Mouse (Mus musculus) kidney, embryonic 14.5 days (tissue): ENCODE measurements around the gene Lrrc74b. TPM values are rescaled to one million over a fixed set of nuclear protein-coding genes. Genes with fewer than 3 reads are reported as not detected.
"Not testable (repeated sequence)": the region's sequence is repeated elsewhere in the genome, so short reads cannot be mapped to it uniquely, and the experiment has no call there.

Experiments used
- ATAC-seq: fragments of 200-750 bp; cut with Nextera tagmentation; 2 replicates; pipeline ENCODE4 v1.8.0; 2017; ENCODE audit warnings: moderate number of reproducible peaks, mild to moderate bottlenecking, moderate TSS enrichment, moderate library complexity; ENCODE audit not compliant: low FRiP score, low TSS enrichment
- H3K27ac ChIP-seq: fragments of 300-500 bp; sonication (generic); 2 replicates; pipeline ENCODE4 v1.5.1; 2014; ENCODE audit warnings: low read depth, mild to moderate bottlenecking, low read length, moderate library complexity, mixed read lengths
- H3K27me3 ChIP-seq: fragments of 300-500 bp; sonication (generic); 2 replicates; pipeline ENCODE4 v1.6.1; 2014; ENCODE audit warnings: mild to moderate bottlenecking, low read length; ENCODE audit not compliant: control insufficient read depth, insufficient read depth
- H3K36me3 ChIP-seq: fragments of 300-500 bp; sonication (generic); 2 replicates; pipeline ENCODE4 v1.6.1; 2014; ENCODE audit warnings: low read length, mixed read lengths; ENCODE audit not compliant: control insufficient read depth, insufficient read depth
- H3K4me1 ChIP-seq: fragments of 300-500 bp; sonication (generic); 2 replicates; pipeline ENCODE4 v1.6.1; 2014; ENCODE audit warnings: low read length, mixed read lengths; ENCODE audit not compliant: control insufficient read depth, insufficient read depth
- H3K4me2 ChIP-seq: fragments of 300-500 bp; sonication (generic); replicated peaks from 2 replicates; pipeline ENCODE4 v1.6.1; 2014; ENCODE audit warnings: low read depth, mild to moderate bottlenecking, low read length
- H3K4me3 ChIP-seq: fragments of 300-500 bp; sonication (generic); 2 replicates; pipeline ENCODE4 v1.5.1; 2014; ENCODE audit warnings: mild to moderate bottlenecking, low read length
- H3K9ac ChIP-seq: fragments of 300-500 bp; sonication (generic); 2 replicates; pipeline ENCODE4 v1.6.1; 2014; ENCODE audit warnings: low read depth, mild to moderate bottlenecking, low read length, moderate library complexity
- H3K9me3 ChIP-seq: fragments of 300-500 bp; sonication (generic); 2 replicates; pipeline ENCODE4 v1.6.1; 2016; ENCODE audit warnings: low read length; ENCODE audit not compliant: control insufficient read depth
- WGBS: fragments of 180-500 bp; shearing (Covaris S2); extraction: QIAGEN DNeasy Blood & Tissue Kit; methylation state at CpG from one replicate; pipeline ENCODE4 v1.1.7; 2014; 5-methylcytosine and 5-hydroxymethylcytosine counted together
- polyA plus RNA-seq: library from polyadenylated mRNA; unstranded; fragments of >200 nt; fragmentation: Nextera tagmentation; extraction: Ambion mirVana; gene quantifications from 2 replicates; pipeline ENCODE4 v1.2.1, GENCODE M21; 2014

Gene Lrrc74b
- polyA plus RNA-seq, 1 experiment from 2014 or later: 0.12 TPM

GRCm38 (mm10) chr16:17557947-17558480 lies 3.0 kb downstream of the Lrrc74b start:
- Histone ChIP-seq H3K4me2 (no peak overlapping the region), H3K27ac (no peak overlapping the region; the same call in 1 of the 2 replicates), H3K9ac (no peak overlapping the region), H3K9me3 (no peaks in the 10 kb centered on the region), H3K36me3 (no peaks in the 10 kb centered on the region), H3K27me3 (no peaks in the 10 kb centered on the region; the same call in 1 of the 2 replicates), H3K4me1 (peaks cover 19% of the 10 kb centered on the region), H3K4me3 (no peak overlapping the region)
- ATAC-seq: peak; percentile 5; the same call in 1 of the 2 replicates
- WGBS: 0% methylated on average over 5 of the region's 5 CpGs

GRCm38 (mm10) chr16:17556907-17557306 lies 4.1 kb downstream of the Lrrc74b start:
- peaks cover 19% of the 10 kb centered on the region for H3K4me1 ChIP-seq
- no peaks in the 10 kb centered on the region for H3K36me3 ChIP-seq
- no peaks in the 10 kb centered on the region for H3K9me3 ChIP-seq
- WGBS: 58% methylated on average over 4 of the region's 4 CpGs
- no peak overlapping the region for H3K27ac ChIP-seq
- H3K9ac ChIP-seq: no peak overlapping the region
- H3K4me3 ChIP-seq: no peak overlapping the region
- H3K4me2 ChIP-seq: no peak overlapping the region
- no peak for ATAC-seq
- no peaks in the 10 kb centered on the region for H3K27me3 ChIP-seq

- H3K4me2 ChIP-seq: no peak overlapping the region
- no peak overlapping the region for H3K4me3 ChIP-seq
- no peak for ATAC-seq
- WGBS: 84% methylated on average over 4 of the region's 4 CpGs
- H3K9ac ChIP-seq: no peak overlapping the region
- no peaks in the 10 kb centered on the region for H3K36me3 ChIP-seq
- H3K27me3 ChIP-seq: no peaks in the 10 kb centered on the region
- H3K9me3 ChIP-seq: no peaks in the 10 kb centered on the region
- H3K27ac ChIP-seq: no peak overlapping the region
- peaks cover 19% of the 10 kb centered on the region for H3K4me1 ChIP-seq
Observed at GRCm38 (mm10) chr16:17556180-17556579, 4.9 kb downstream of the Lrrc74b start.

- not testable (repeated sequence) for H3K27me3 ChIP-seq, ATAC-seq, H3K4me3 ChIP-seq, H3K27ac ChIP-seq, H3K9me3 ChIP-seq, H3K9ac ChIP-seq, H3K36me3 ChIP-seq, H3K4me2 ChIP-seq
- 27% methylated on average over 4 of the region's 4 CpGs for WGBS
- H3K4me1 ChIP-seq: peaks cover 13% of the 10 kb centered on the region
Observed at GRCm38 (mm10) chr16:17554702-17555101, 6.3 kb downstream of the Lrrc74b start.

GRCm38 (mm10) chr16:17553910-17554685 lies 6.9 kb downstream of the Lrrc74b start:
- WGBS: 9% methylated on average over 18 of the region's 18 CpGs
- no peak overlapping the region for H3K9ac ChIP-seq

GRCm38 (mm10) chr16:17552837-17553236 lies 8.2 kb downstream of the Lrrc74b start:
- no peak overlapping the region for H3K4me3 ChIP-seq
- H3K9me3 ChIP-seq: no peaks in the 10 kb centered on the region
- no peak for ATAC-seq
- no peak overlapping the region for H3K9ac ChIP-seq
- no peaks in the 10 kb centered on the region; the same call in 1 of the 2 replicates for H3K4me1 ChIP-seq
- WGBS: 79% methylated on average over 7 of the region's 7 CpGs
- no peaks in the 10 kb centered on the region for H3K27me3 ChIP-seq
- H3K27ac ChIP-seq: no peak overlapping the region
- H3K36me3 ChIP-seq: no peaks in the 10 kb centered on the region
- no peak overlapping the region for H3K4me2 ChIP-seq

More at GRCm38 (mm10) chr16:17553910-17554685, 6.9 kb downstream of the Lrrc74b start:
- ATAC-seq: peak; percentile 91
- Histone ChIP-seq H3K4me1 (peaks cover 9% of the 10 kb centered on the region), H3K27me3 (no peaks in the 10 kb centered on the region), H3K27ac (no peak overlapping the region), H3K4me3 (peak overlapping the region; percentile 4; the same call in 1 of the 2 replicates), H3K36me3 (no peaks in the 10 kb centered on the region), H3K9me3 (no peaks in the 10 kb centered on the region), H3K4me2 (peak overlapping the region; percentile 27; the same call in 1 of the 2 replicates)

- Histone ChIP-seq H3K9me3 (no peaks in the 10 kb centered on the region), H3K4me3 (no peak overlapping the region), H3K4me2 (no peak overlapping the region), H3K36me3 (no peaks in the 10 kb centered on the region), H3K9ac (no peak overlapping the region), H3K4me1 (no peaks in the 10 kb centered on the region), H3K27me3 (peaks cover 7% of the 10 kb centered on the region; the same call in 1 of the 2 replicates), H3K27ac (no peak overlapping the region)
- 79% methylated on average over 2 of the region's 2 CpGs for WGBS
- no peak for ATAC-seq
Observed at GRCm38 (mm10) chr16:17542632-17543031, 18.4 kb downstream of the Lrrc74b start.

- WGBS: 90% methylated on average over 3 of the region's 3 CpGs
- H3K4me2 ChIP-seq: no peak overlapping the region
- no peak overlapping the region for H3K4me3 ChIP-seq
- H3K4me1 ChIP-seq: peaks cover 3% of the 10 kb centered on the region
- H3K27me3 ChIP-seq: no peaks in the 10 kb centered on the region
- no peak overlapping the region for H3K9ac ChIP-seq
- H3K9me3 ChIP-seq: no peaks in the 10 kb centered on the region
- no peaks in the 10 kb centered on the region for H3K36me3 ChIP-seq
- H3K27ac ChIP-seq: no peak overlapping the region
- ATAC-seq: no peak
Observed at GRCm38 (mm10) chr16:17536584-17536983, 24.5 kb downstream of the Lrrc74b start.

GRCm38 (mm10) chr16:17532676-17533329 lies 28.2 kb downstream of the Lrrc74b start:
- Histone ChIP-seq H3K9ac (no peak overlapping the region), H3K9me3 (no peaks in the 10 kb centered on the region), H3K27ac (no peak overlapping the region), H3K4me3 (no peak overlapping the region), H3K27me3 (no peaks in the 10 kb centered on the region), H3K36me3 (peaks cover 13% of the 10 kb centered on the region), H3K4me2 (no peak overlapping the region), H3K4me1 (peaks cover 12% of the 10 kb centered on the region)
- ATAC-seq: no peak
- 75% methylated on average over 14 of the region's 14 CpGs for WGBS
